Mouse (Mus musculus) layer of hippocampus, adult 2 months (tissue): ENCODE data around the gene Frzb. TPM values are rescaled to one million over a fixed set of nuclear protein-coding genes. Genes with fewer than 3 reads are reported as not detected.

Experiments
- DNase-seq, 2 experiments: peaks; one replicate each; pipeline ENCODE4 v3.0.0; 2022; ENCODE audit warnings: low spot score in 2 of 2
- H3K27ac ChIP-seq: fragments of 200-600 bp; 2 replicates; pipeline ENCODE4 v1.8.1; 2022
- H3K4me3 ChIP-seq: fragments of 200-600 bp; 2 replicates; pipeline ENCODE4 v1.8.1; 2022; ENCODE audit warnings: mild to moderate bottlenecking
- CTCF ChIP-seq: fragments of 200-600 bp; conservative IDR thresholded peaks from 2 replicates; pipeline ENCODE4 v1.8.1; 2022; ENCODE audit warnings: antibody characterized with exemption, mild to moderate bottlenecking, moderate library complexity
- total RNA-seq, 2 experiments: library from RNA; stranded (reverse); gene quantifications; 2 replicates each; pipeline ENCODE4 v1.2.3; 2021

Gene Frzb
- total RNA-seq, 2 experiments from 2014 or later, result 29.3 to 33.6 TPM

- TF ChIP-seq CTCF, result no peak
- no peak for DNase-seq
- no peak overlapping the region for H3K27ac ChIP-seq
- no peak overlapping the region; the same call in 1 of the 2 replicates for H3K4me3 ChIP-seq
These were observed 34.3 kb downstream of the Frzb start for GRCm38 (mm10) chr2:80413124-80413523.

- H3K27ac ChIP-seq, result no peak overlapping the region
- H3K4me3 ChIP-seq, result no peak overlapping the region
- no peak for TF ChIP-seq CTCF
- no peak for DNase-seq
These were observed 37.4 kb downstream of the Frzb start for GRCm38 (mm10) chr2:80409893-80410574.

- no peak for DNase-seq
- no peak overlapping the region for H3K27ac ChIP-seq
- TF ChIP-seq CTCF, result no peak
- H3K4me3 ChIP-seq, result no peak overlapping the region
These were observed 42.7 kb downstream of the Frzb start for GRCm38 (mm10) chr2:80404770-80405169.

GRCm38 (mm10) chr2:80398595-80399099 lies 48.8 kb downstream of the Frzb start:
- no peak overlapping the region for H3K4me3 ChIP-seq
- H3K27ac ChIP-seq, result no peak overlapping the region
- no peak for TF ChIP-seq CTCF
- DNase-seq, result no peak

GRCm38 (mm10) chr2:80396864-80397263 lies 50.6 kb downstream of the Frzb start:
- no peak for DNase-seq
- Histone ChIP-seq H3K4me3 (no peak overlapping the region), H3K27ac (no peak overlapping the region)
- no peak for TF ChIP-seq CTCF

- no peak for TF ChIP-seq CTCF
- no peak for DNase-seq
- no peak overlapping the region for H3K4me3 ChIP-seq
- no peak overlapping the region for H3K27ac ChIP-seq
These were observed 51.4 kb downstream of the Frzb start for GRCm38 (mm10) chr2:80396057-80396456.

- H3K4me3 ChIP-seq, result no peak overlapping the region
- no peak for TF ChIP-seq CTCF
- peak; percentile 58 to 62 for DNase-seq
These were observed 59.1 kb downstream of the Frzb start for GRCm38 (mm10) chr2:80388341-80388740.

GRCm38 (mm10) chr2:80387668-80388067 lies 59.8 kb downstream of the Frzb start:
- no peak for DNase-seq
- TF ChIP-seq CTCF, result no peak
- no peak overlapping the region for H3K4me3 ChIP-seq
- peak overlapping the region; percentile 83 for H3K27ac ChIP-seq

More at GRCm38 (mm10) chr2:80388341-80388740, 59.1 kb downstream of the Frzb start:
- H3K27ac ChIP-seq, result peak overlapping the region; percentile 83

GRCm38 (mm10) chr2:80386255-80386654 lies 61.2 kb downstream of the Frzb start:
- Histone ChIP-seq H3K27ac (no peak overlapping the region), H3K4me3 (no peak overlapping the region)
- no peak for DNase-seq
- no peak for TF ChIP-seq CTCF

- Histone ChIP-seq H3K4me3 (no peak overlapping the region), H3K27ac (no peak overlapping the region)
- TF ChIP-seq CTCF, result no peak
- no peak for DNase-seq
These were observed 63.0 kb downstream of the Frzb start for GRCm38 (mm10) chr2:80384447-80384846.

GRCm38 (mm10) chr2:80379848-80380247 lies 67.6 kb downstream of the Frzb start:
- Histone ChIP-seq H3K27ac (no peak overlapping the region), H3K4me3 (no peak overlapping the region)
- DNase-seq, result no peak
- TF ChIP-seq CTCF, result no peak

GRCm38 (mm10) chr2:80374892-80375291 lies 72.5 kb downstream of the Frzb start:
- Histone ChIP-seq H3K4me3 (no peak overlapping the region), H3K27ac (no peak overlapping the region)
- DNase-seq, result no peak
- no peak for TF ChIP-seq CTCF

GRCm38 (mm10) chr2:80371458-80371857 lies 76.0 kb downstream of the Frzb start:
- no peak for TF ChIP-seq CTCF
- no peak for DNase-seq

More at GRCm38 (mm10) chr2:80371458-80371857, 76.0 kb downstream of the Frzb start:
- Histone ChIP-seq H3K27ac (peak overlapping the region; percentile 48; the same call in 1 of the 2 replicates), H3K4me3 (no peak overlapping the region)

Other genes starting within 250 kb of the Frzb start
- gene Prdx6b, start 155.2 kb downstream of the Frzb start, total RNA-seq, result not detected
- gene Dnajc10, start 132.2 kb downstream of the Frzb start, total RNA-seq, result 10 to 100 TPM; 61.4 to 62.7 TPM
- 100 to 1,000 TPM; 541 to 558 TPM for gene Nckap1, start 133.8 kb upstream of the Frzb start, total RNA-seq
- gene Dusp19, start 169.4 kb upstream of the Frzb start, total RNA-seq, result 10 to 100 TPM; 27.9 to 28.4 TPM
- 10 to 100 TPM; 16.5 to 18.8 TPM for gene Nup35, start 169.6 kb upstream of the Frzb start, total RNA-seq